Mouse (Mus musculus) kidney, adult 2 months (tissue): ENCODE measurements around the gene Meis1.

Experiments used
- CTCF ChIP-seq: fragments of 200-500 bp; conservative IDR thresholded peaks from 2 replicates; pipeline ENCODE4 v1.5.1; 2011; ENCODE audit warnings: low read depth, mild to moderate bottlenecking, control low read depth, low read length, moderate library complexity, mixed read lengths; ENCODE audit not compliant: insufficient read depth, insufficient read length
- POLR2A ChIP-seq: fragments of 200-500 bp; IDR thresholded peaks from one replicate; pipeline ENCODE4 v1.6.1; 2011; ENCODE audit warnings: low read depth, low read length, control low read depth

DNA sequence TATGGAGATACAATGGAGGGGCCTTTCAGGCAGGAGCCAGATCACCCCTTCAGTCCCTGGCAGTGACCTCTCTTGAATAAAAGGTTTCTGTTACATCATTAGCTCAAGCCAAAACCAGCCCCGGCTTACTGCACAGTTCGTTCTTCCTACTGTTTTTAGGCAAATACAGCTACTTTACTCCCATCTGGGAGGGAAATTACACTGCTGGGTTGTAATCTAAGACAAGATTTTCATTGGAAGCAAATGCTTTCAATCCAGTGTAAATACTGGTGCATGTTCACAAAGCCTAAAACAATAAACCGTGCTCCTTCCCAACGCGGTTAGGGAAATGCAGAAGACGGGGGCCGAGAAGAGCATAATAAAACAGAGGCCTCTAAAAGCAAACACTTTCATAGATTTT is 74.6 kb downstream of the Meis1 start:
- no peak for TF ChIP-seq CTCF
- no peak for TF ChIP-seq POLR2A
